ENCODE assay signal across 8 mouse cellular contexts in genomic region chr11:118202410-118203233, GRCm38 (mm10). TPM values are rescaled to one million over a fixed set of nuclear protein-coding genes. Genes with fewer than 3 reads are reported as not detected.
DNase-seq lines count a peak whose midpoint lies in the region; ATAC-seq lines count a peak whose summit lies in the region.

No protein-coding gene starts in this region.

- peak; percentile 40 for DNase-seq in CD4-positive, CD25-positive, alpha-beta regulatory T cell, adult 2 months (ENCODE audit: low read depth, low spot score)
- DNase-seq in heart, adult 8-10 months (ENCODE audit: low spot score): peak; percentile 65
- DNase-seq in kidney, adult 8-10 months: peak; percentile 32 to 46
- peak; percentile 63 for DNase-seq in limb, embryonic 10.5 days (ENCODE audit: low spot score)

- WGBS in embryonic facial prominence, embryonic 13.5 days: 4% methylated on average over 19 of the region's 19 CpGs
- WGBS in limb, embryonic 10.5 days: 6% methylated on average over 19 of the region's 19 CpGs
- 3% methylated on average over 19 of the region's 19 CpGs for WGBS in midbrain, embryonic 12.5 days
- WGBS in stomach, embryonic 15.5 days: 6% methylated on average over 19 of the region's 19 CpGs

- peaks cover 65% of the 10 kb centered on the region for H3K4me1 ChIP-seq in embryonic facial prominence, embryonic 13.5 days
- peaks cover 71% of the 10 kb centered on the region for H3K4me1 ChIP-seq in limb, embryonic 10.5 days
- peaks cover 68% of the 10 kb centered on the region for H3K4me1 ChIP-seq in midbrain, embryonic 12.5 days
- peaks cover 62% of the 10 kb centered on the region for H3K4me1 ChIP-seq in stomach, embryonic 15.5 days

- H3K9ac ChIP-seq in embryonic facial prominence, embryonic 13.5 days: peak overlapping the region; percentile 72
- H3K9ac ChIP-seq in midbrain, embryonic 12.5 days (replicated peaks): peak overlapping the region; percentile 71
- H3K9ac ChIP-seq in stomach, embryonic 15.5 days: peak overlapping the region; percentile 45

- H3K27ac ChIP-seq in embryonic facial prominence, embryonic 13.5 days: peak overlapping the region; percentile 86
- H3K27ac ChIP-seq in limb, embryonic 10.5 days: peak overlapping the region; percentile 78
- peak overlapping the region; percentile 97 for H3K27ac ChIP-seq in midbrain, embryonic 12.5 days (replicated peaks)
- peak overlapping the region; percentile 81 for H3K27ac ChIP-seq in stomach, embryonic 15.5 days

- no peaks in the 10 kb centered on the region for H3K9me3 ChIP-seq in embryonic facial prominence, embryonic 13.5 days
- no peaks in the 10 kb centered on the region for H3K9me3 ChIP-seq in limb, embryonic 10.5 days (replicated peaks)
- no peaks in the 10 kb centered on the region for H3K9me3 ChIP-seq in midbrain, embryonic 12.5 days
- no peaks in the 10 kb centered on the region for H3K9me3 ChIP-seq in stomach, embryonic 15.5 days

- H3K4me2 ChIP-seq in embryonic facial prominence, embryonic 13.5 days: peak overlapping the region; percentile 88
- H3K4me2 ChIP-seq in midbrain, embryonic 12.5 days (replicated peaks): peak overlapping the region; percentile 72
- peak overlapping the region; percentile 71 for H3K4me2 ChIP-seq in stomach, embryonic 15.5 days

- peak overlapping the region; percentile 46 for H3K4me3 ChIP-seq in embryonic facial prominence, embryonic 13.5 days
- peak overlapping the region; percentile 48 for H3K4me3 ChIP-seq in limb, embryonic 10.5 days
- peak overlapping the region; percentile 51 for H3K4me3 ChIP-seq in midbrain, embryonic 12.5 days
- peak overlapping the region; percentile 42 for H3K4me3 ChIP-seq in stomach, embryonic 15.5 days (replicated peaks)

- H3K27me3 ChIP-seq in embryonic facial prominence, embryonic 13.5 days: no peaks in the 10 kb centered on the region
- no peaks in the 10 kb centered on the region for H3K27me3 ChIP-seq in limb, embryonic 10.5 days (ENCODE audit: low read depth, poor library complexity, severe bottlenecking)
- H3K27me3 ChIP-seq in midbrain, embryonic 12.5 days: no peaks in the 10 kb centered on the region
- no peaks in the 10 kb centered on the region for H3K27me3 ChIP-seq in stomach, embryonic 15.5 days (replicated peaks)

- H3K36me3 ChIP-seq in embryonic facial prominence, embryonic 13.5 days: no peaks in the 10 kb centered on the region
- no peaks in the 10 kb centered on the region for H3K36me3 ChIP-seq in limb, embryonic 10.5 days
- H3K36me3 ChIP-seq in midbrain, embryonic 12.5 days: no peaks in the 10 kb centered on the region
- no peaks in the 10 kb centered on the region for H3K36me3 ChIP-seq in stomach, embryonic 15.5 days

- ATAC-seq in CD4-positive, CD25-positive, alpha-beta regulatory T cell, adult 4 months: no peak
- ATAC-seq in embryonic facial prominence, embryonic 13.5 days (ENCODE audit: insufficient number of reproducible peaks, insufficient read depth, low FRiP score, low TSS enrichment, low read depth): peak; percentile 60; the same call in 1 of the 2 replicates
- peak; percentile 92 for ATAC-seq in midbrain, embryonic 12.5 days (ENCODE audit: low FRiP score, low read depth)
- peak; percentile 65 for ATAC-seq in stomach, embryonic 15.5 days (ENCODE audit: insufficient read depth, low FRiP score, low read depth)

RNA-seq across cellular contexts. Expression of gene Cyth1, which starts 45.8 kb away (rescaled TPM):
- 10 to 100 TPM; 34.7 to 59.5 TPM for polyA plus RNA-seq in CD4-positive, CD25-positive, alpha-beta regulatory T cell, adult 4 months (2017; shearing (Covaris generic))
- polyA plus RNA-seq in embryonic facial prominence, embryonic 13.5 days (2015; fragmentation: Nextera tagmentation; extraction: Ambion mirVana): 15.8 and 16.1 TPM in 2 replicates
- total RNA-seq in heart, adult 8-10 months (2022): 10 to 100 TPM; 34.5 to 56.9 (median 50.9) TPM
- polyA plus RNA-seq in limb, embryonic 10.5 days (2016; fragmentation: Nextera tagmentation; extraction: Ambion mirVana): 17.9 and 22.6 TPM in 2 replicates
- polyA plus RNA-seq in midbrain, embryonic 12.5 days (2016; fragmentation: Nextera tagmentation; extraction: Ambion mirVana): 28.3 and 28.5 TPM in 2 replicates
- 13.8 and 13.9 TPM in 2 replicates for polyA plus RNA-seq in stomach, embryonic 15.5 days (2015; fragmentation: Nextera tagmentation; extraction: Ambion mirVana)
